Mouse (Mus musculus) heart, embryonic 16.5 days (tissue): Measurements from ENCODE around the gene Pgpep1. TPM values are rescaled to one million over a fixed set of nuclear protein-coding genes. Genes with fewer than 3 reads are reported as not detected.
A peak's percentile ranks its signal among the peaks of the same experiment; 100 is the strongest.

ENCODE experiments used
- ATAC-seq: fragments of 200-750 bp; cut with Nextera tagmentation; replicated peaks from 2 replicates; pipeline ENCODE4 v1.8.0; 2017; ENCODE audit warnings: moderate number of reproducible peaks; ENCODE audit not compliant: insufficient read depth, low FRiP score; ENCODE audit errors: extremely low read depth
- H3K27ac ChIP-seq: fragments of 300-500 bp; sonication (generic); 2 replicates; pipeline ENCODE4 v1.5.1; 2014; ENCODE audit warnings: mild to moderate bottlenecking, low read length, control low read depth, moderate library complexity
- H3K27me3 ChIP-seq: fragments of 300-500 bp; sonication (generic); 2 replicates; pipeline ENCODE4 v1.6.1; 2014; ENCODE audit warnings: low read length, mixed read lengths; ENCODE audit not compliant: control insufficient read depth, insufficient read depth
- H3K36me3 ChIP-seq: fragments of 300-500 bp; sonication (generic); 2 replicates; pipeline ENCODE4 v1.6.1; 2014; ENCODE audit not compliant: control insufficient read depth, insufficient read depth
- H3K4me1 ChIP-seq: fragments of 300-500 bp; sonication (generic); 2 replicates; pipeline ENCODE4 v1.6.1; 2014; ENCODE audit warnings: low read length, mixed read lengths; ENCODE audit not compliant: control insufficient read depth, insufficient read depth
- H3K4me2 ChIP-seq: fragments of 300-500 bp; sonication (generic); 2 replicates; pipeline ENCODE4 v1.6.1; 2014; ENCODE audit warnings: low read depth, mild to moderate bottlenecking, control low read depth, low read length
- H3K4me3 ChIP-seq: fragments of 300-500 bp; sonication (generic); 2 replicates; pipeline ENCODE4 v1.5.1; 2014; ENCODE audit warnings: mild to moderate bottlenecking, control low read depth, low read length
- H3K9ac ChIP-seq: fragments of 300-500 bp; sonication (generic); 2 replicates; pipeline ENCODE4 v1.6.1; 2014; ENCODE audit warnings: low read length, control low read depth
- H3K9me3 ChIP-seq: fragments of 300-500 bp; sonication (generic); replicated peaks from 2 replicates; pipeline ENCODE4 v1.6.1; 2016; ENCODE audit warnings: low read length; ENCODE audit not compliant: control insufficient read depth
- WGBS: fragments of 180-500 bp; shearing (Covaris S2); extraction: QIAGEN DNeasy Blood & Tissue Kit; methylation state at CpG from one replicate; pipeline ENCODE4 v1.1.7; 2014; 5-methylcytosine and 5-hydroxymethylcytosine counted together
- polyA plus RNA-seq: library from polyadenylated mRNA; unstranded; fragments of >200 nt; fragmentation: Nextera tagmentation; extraction: Ambion mirVana; gene quantifications from 2 replicates; pipeline ENCODE4 v1.2.1, GENCODE M21; 2015

The Pgpep1 gene
- polyA plus RNA-seq, 1 experiment from 2014 or later: 36.7 TPM

DNA sequence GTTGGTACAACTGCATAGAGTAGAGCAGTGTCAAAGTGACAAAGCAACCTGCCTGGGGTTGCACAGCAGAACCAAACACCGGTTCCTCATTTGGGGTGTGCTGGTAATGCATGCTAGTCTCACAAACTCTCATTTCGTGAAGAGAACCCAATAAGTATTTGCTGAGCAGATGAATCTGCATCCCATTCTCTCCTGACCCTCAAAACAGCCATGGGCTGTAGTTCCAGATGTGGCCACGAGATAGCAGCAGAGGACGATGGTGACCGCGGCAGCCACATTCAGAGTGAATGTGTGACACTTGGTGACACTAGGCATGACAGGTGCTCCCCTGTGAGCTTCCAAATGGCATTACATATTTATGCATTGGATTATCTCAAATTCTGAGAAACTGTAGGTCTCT, 48.3 kb downstream of the Pgpep1 start:
- Histone ChIP-seq H3K27me3 (no peaks in the 10 kb centered on the region), H3K4me1 (peaks cover 17% of the 10 kb centered on the region), H3K4me3 (peak overlapping the region; percentile 49), H3K27ac (peak overlapping the region; percentile 72), H3K4me2 (peak overlapping the region; percentile 99), H3K9ac (peak overlapping the region; percentile 61), H3K9me3 (no peaks in the 10 kb centered on the region), H3K36me3 (no peaks in the 10 kb centered on the region)
- no peak for ATAC-seq
- 0% methylated on average over 6 of the region's 6 CpGs for WGBS

DNA sequence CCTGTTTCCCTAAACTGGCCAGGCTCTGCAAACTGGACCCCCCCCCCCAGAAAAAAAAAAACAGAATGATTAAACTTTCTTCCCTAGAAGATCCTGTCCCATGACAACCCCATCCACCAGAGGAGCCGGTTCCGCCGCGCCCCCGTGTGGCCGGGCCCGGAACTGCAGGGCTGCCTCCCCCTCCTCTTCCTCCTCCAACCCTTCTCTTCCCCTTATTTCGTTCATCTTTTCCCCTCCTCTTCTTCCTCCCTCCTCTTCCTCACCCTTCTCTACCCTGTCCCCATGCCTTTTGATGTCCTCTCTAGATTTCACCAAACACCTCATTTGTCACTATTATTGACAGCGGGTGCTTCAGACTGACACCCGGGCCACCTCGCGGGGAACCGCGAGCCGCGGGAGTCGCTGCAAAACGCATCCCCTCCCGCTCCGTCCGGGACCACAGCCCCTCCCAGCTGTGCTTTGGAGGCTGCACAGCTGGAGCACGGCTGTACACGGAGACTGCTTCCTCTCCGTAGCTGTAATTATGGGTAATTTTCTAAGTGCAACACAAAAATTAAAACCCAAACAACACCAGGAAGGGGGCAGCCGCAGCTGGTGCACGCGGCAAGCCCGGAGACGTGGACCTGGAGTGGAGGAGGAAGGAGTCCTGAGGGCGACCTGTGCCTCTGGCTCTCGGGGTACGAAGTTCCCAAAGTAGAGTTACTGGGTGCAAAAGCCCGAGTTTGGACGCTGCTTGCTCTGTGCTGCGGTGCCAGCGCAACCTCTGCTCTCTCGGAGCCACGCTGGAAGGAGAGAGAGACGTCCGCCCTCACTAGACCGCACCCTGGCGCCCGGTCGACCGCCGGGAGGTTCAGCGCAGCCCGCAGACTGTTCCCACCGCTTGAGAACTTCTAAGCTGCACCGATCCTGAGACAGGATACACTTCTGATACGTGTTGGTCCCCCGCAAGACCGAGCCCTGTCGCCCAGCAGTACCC, 49.1 kb downstream of the Pgpep1 start:
- no peaks in the 10 kb centered on the region for H3K36me3 ChIP-seq
- WGBS: under 1% methylated on average over 54 of the region's 54 CpGs
- peak overlapping the region; percentile 99 for H3K4me2 ChIP-seq
- no peaks in the 10 kb centered on the region for H3K27me3 ChIP-seq
- peak overlapping the region; percentile 66 for H3K9ac ChIP-seq
- H3K9me3 ChIP-seq: no peaks in the 10 kb centered on the region
- H3K4me3 ChIP-seq: peak overlapping the region; percentile 49
- H3K4me1 ChIP-seq: peaks cover 17% of the 10 kb centered on the region
- H3K27ac ChIP-seq: peak overlapping the region; percentile 96
- ATAC-seq: no peak; the same call in 1 of the 2 replicates

GRCm38 (mm10) chr8:70609849-70610795, 50.1 kb downstream of the Pgpep1 start:
- Histone ChIP-seq H3K4me1 (peaks cover 17% of the 10 kb centered on the region), H3K27me3 (no peaks in the 10 kb centered on the region), H3K9ac (peak overlapping the region; percentile 66), H3K4me3 (peak overlapping the region; percentile 49), H3K27ac (peak overlapping the region; percentile 96), H3K9me3 (no peaks in the 10 kb centered on the region), H3K36me3 (no peaks in the 10 kb centered on the region), H3K4me2 (peak overlapping the region; percentile 99)
- peak; percentile 71 for ATAC-seq
- WGBS: under 1% methylated on average over 41 of the region's 45 CpGs

- peak overlapping the region; percentile 99 for H3K4me2 ChIP-seq
- WGBS: 2% methylated on average over 36 of the region's 39 CpGs
- H3K4me3 ChIP-seq: peak overlapping the region; percentile 49
- H3K27me3 ChIP-seq: no peaks in the 10 kb centered on the region
- H3K36me3 ChIP-seq: no peaks in the 10 kb centered on the region
- peaks cover 17% of the 10 kb centered on the region for H3K4me1 ChIP-seq
- no peaks in the 10 kb centered on the region for H3K9me3 ChIP-seq
- H3K27ac ChIP-seq: peak overlapping the region; percentile 96
- ATAC-seq: peak; percentile 70
- H3K9ac ChIP-seq: peak overlapping the region; percentile 66
Observed at GRCm38 (mm10) chr8:70609368-70609848, 50.8 kb downstream of the Pgpep1 start.

DNA sequence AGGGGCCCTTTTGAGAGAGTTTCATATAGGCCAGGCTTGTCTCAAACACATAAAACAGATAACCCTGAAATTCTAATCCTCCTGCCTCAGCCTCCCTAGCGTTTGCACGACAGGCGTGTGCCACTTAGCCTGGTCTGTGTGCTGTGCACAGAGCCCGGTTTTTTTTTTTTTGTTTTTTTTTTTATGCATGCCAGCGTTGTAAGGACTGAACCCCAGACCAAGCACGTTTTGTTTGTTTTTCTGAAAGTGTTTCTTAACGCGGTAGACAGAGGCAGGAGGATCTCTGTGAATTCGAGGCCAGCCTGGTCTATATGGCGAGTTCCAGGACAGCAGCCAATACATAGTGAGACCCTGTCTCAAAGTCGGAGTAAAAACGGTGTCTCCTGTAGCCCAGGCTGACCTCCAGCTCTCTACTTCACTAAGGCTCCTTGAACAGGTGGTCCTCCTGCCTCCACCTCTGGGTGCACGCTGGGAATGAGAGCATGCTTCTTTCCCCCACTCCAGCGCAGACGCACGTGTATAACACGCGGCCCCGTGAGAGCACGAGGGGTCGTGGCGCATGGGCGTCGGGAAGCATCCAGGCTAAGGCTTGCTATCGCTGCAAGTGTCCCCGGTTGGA, 51.3 kb downstream of the Pgpep1 start, which contains the start of gene Ssbp4:
TSS of gene Ssbp4 (minus strand) at position 124 of the 619 bp plus-strand sequence.
- Histone ChIP-seq H3K36me3 (no peaks in the 10 kb centered on the region), H3K27ac (peak within 1 kb of the TSS; percentile 96), H3K4me2 (peak within 1 kb of the TSS; percentile 99), H3K27me3 (no peaks in the 10 kb centered on the region), H3K4me1 (peaks cover 17% of the 10 kb centered on the region), H3K9me3 (no peaks in the 10 kb centered on the region), H3K9ac (peak within 1 kb of the TSS; percentile 85), H3K4me3 (peak within 1 kb of the TSS; percentile 74)
- WGBS: 4% methylated on average over 26 of the region's 26 CpGs
- ATAC-seq: peak; percentile 0; the same call in 1 of the 2 replicates

DNA sequence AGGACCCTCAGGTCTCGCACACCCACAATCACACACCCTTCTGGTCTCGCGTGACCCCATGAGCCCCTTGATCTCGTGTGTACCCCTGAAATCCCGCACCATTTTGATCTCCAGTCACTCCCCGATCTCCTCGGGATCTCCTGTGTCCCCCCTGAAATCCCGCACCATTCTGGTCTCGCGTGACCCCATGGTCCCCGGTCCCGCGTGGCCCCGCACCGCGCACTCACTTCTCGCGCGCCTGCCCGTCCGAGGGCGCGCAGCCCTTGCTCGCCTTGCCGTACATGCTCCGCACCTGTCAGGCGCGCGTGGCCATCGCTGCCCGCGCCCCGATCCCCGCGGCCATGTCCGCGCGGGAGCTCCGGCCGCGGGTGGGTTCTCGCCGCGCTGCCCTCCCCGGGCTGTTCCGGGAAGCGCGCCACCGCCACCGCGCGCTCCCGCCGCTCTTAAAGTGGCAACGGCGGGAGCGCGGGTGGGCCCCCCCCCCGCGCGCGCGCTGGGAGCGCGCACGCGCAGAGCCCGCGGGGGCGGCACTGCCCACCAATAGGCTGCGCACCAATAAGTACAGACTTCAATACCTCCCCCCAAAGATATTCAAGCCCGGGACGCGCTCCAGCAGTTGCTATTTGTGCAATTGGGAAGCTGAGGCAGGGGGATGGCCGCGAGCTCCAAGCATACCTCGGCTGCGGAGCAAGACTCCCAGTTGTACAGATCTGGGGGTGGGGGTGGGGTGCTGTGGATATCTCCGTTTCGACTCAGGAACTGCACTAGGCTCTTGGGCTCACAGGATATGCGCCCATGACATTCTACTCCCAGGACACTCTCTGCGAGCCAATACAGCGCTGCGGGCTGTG, 52.1 kb downstream of the Pgpep1 start:
- H3K27ac ChIP-seq: peak overlapping the region; percentile 96
- peaks cover 17% of the 10 kb centered on the region for H3K4me1 ChIP-seq
- no peak for ATAC-seq
- no peaks in the 10 kb centered on the region for H3K36me3 ChIP-seq
- no peaks in the 10 kb centered on the region for H3K9me3 ChIP-seq
- 2% methylated on average over 83 of the region's 84 CpGs for WGBS
- peak overlapping the region; percentile 85 for H3K9ac ChIP-seq
- peak overlapping the region; percentile 99 for H3K4me2 ChIP-seq
- peak overlapping the region; percentile 74 for H3K4me3 ChIP-seq
- H3K27me3 ChIP-seq: no peaks in the 10 kb centered on the region

DNA sequence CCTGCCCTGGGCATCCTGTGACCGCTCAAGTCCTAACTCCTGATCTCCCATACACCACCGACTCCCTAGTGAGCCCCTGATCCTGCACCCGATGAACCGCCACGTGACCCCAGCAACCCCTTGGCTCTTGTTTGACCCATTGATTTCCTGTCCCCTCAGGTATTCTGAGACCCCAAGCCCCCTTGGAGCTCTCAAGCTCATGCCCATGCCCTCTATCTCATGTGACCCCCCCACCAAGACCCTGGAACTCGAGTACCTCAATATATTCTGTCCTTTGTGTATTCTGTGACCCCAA, 52.6 kb downstream of the Pgpep1 start:
- 26% methylated on average over 6 of the region's 6 CpGs for WGBS
- peak overlapping the region; percentile 85 for H3K9ac ChIP-seq
- H3K4me3 ChIP-seq: peak overlapping the region; percentile 74
- peak overlapping the region; percentile 99 for H3K4me2 ChIP-seq
- no peaks in the 10 kb centered on the region for H3K9me3 ChIP-seq
- peaks cover 3% of the 10 kb centered on the region; the same call in 1 of the 2 replicates for H3K36me3 ChIP-seq
- H3K27ac ChIP-seq: peak overlapping the region; percentile 96
- H3K27me3 ChIP-seq: no peaks in the 10 kb centered on the region
- peaks cover 17% of the 10 kb centered on the region for H3K4me1 ChIP-seq
- ATAC-seq: no peak
